Mouse (Mus musculus) ES-Bruce4 (cell line): Measurements from ENCODE around the gene Elf2.

Experiments used
- EP300 ChIP-seq: IDR thresholded peaks from 2 replicates; pipeline ENCODE4 v1.6.1; 2011; ENCODE audit warnings: low read depth, low read length; ENCODE audit not compliant: insufficient read depth
- POLR2A ChIP-seq: IDR thresholded peaks from one replicate; pipeline ENCODE4 v1.8.1; 2011; ENCODE audit warnings: low read length; ENCODE audit not compliant: insufficient read depth

DNA sequence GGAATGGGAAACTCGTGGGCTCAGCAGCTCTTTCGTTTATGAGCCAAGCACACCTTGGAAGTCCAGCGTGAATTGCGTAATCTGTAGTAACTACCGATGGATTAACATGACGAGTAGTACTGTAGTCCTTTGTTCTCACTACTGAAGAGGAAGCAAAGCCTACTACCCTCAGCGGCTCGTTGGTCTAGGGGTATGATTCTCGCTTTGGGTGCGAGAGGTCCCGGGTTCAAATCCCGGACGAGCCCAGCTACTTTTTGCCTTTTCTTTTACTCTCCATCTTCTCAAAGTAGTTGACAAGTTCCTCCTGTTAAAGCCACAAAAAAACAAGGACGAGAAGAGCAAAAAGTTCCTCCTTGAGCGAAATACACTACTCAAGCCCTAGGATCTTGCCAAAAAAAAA is 17.7 kb upstream of the Elf2 start:
- TF ChIP-seq POLR2A: no peak
- no peak for TF ChIP-seq EP300
